Mouse (Mus musculus) embryonic facial prominence, embryonic 11.5 days (tissue): ENCODE data around the gene Frmd4a. TPM values are rescaled to one million over a fixed set of nuclear protein-coding genes. Genes with fewer than 3 reads are reported as not detected.

Experiments used
- ATAC-seq: fragments of 200-750 bp; cut with Nextera tagmentation; replicated peaks from 2 replicates; pipeline ENCODE4 v1.8.0; 2017; ENCODE audit warnings: low read depth; ENCODE audit not compliant: insufficient number of reproducible peaks, low FRiP score, low TSS enrichment
- DNase-seq: peaks from one replicate; pipeline ENCODE4 v3.0.0-alpha.2; 2015; ENCODE audit warnings: low spot score
- H3K27ac ChIP-seq: fragments of 300-500 bp; sonication (generic); replicated peaks from 2 replicates; pipeline ENCODE4 v1.5.1; 2014; ENCODE audit warnings: mild to moderate bottlenecking, low read depth, low read length, control low read depth
- H3K27me3 ChIP-seq: fragments of 300-500 bp; sonication (generic); 2 replicates; pipeline ENCODE4 v1.6.1; 2014; ENCODE audit warnings: mild to moderate bottlenecking, low read length, moderate library complexity, mixed read lengths; ENCODE audit not compliant: control insufficient read depth, insufficient read depth
- H3K36me3 ChIP-seq: fragments of 300-500 bp; sonication (generic); replicated peaks from 2 replicates; pipeline ENCODE4 v1.6.1; 2014; ENCODE audit warnings: low read depth, mild to moderate bottlenecking, low read length, moderate library complexity, mixed read lengths; ENCODE audit not compliant: control insufficient read depth, insufficient read depth
- H3K4me1 ChIP-seq: fragments of 300-500 bp; sonication (generic); 2 replicates; pipeline ENCODE4 v1.6.1; 2014; ENCODE audit warnings: low read length, mixed read lengths; ENCODE audit not compliant: control insufficient read depth, insufficient read depth
- H3K4me2 ChIP-seq: fragments of 300-500 bp; sonication (generic); 2 replicates; pipeline ENCODE4 v1.6.1; 2014; ENCODE audit warnings: low read depth, mild to moderate bottlenecking, control low read depth, low read length, moderate library complexity
- H3K4me3 ChIP-seq: fragments of 300-500 bp; sonication (generic); 2 replicates; pipeline ENCODE4 v1.5.1; 2014; ENCODE audit warnings: low read depth, low read length, control low read depth
- H3K9ac ChIP-seq: fragments of 300-500 bp; sonication (generic); replicated peaks from 2 replicates; pipeline ENCODE4 v1.6.1; 2014; ENCODE audit warnings: mild to moderate bottlenecking, control low read depth, low read length
- H3K9me3 ChIP-seq: fragments of 300-500 bp; sonication (generic); replicated peaks from 2 replicates; pipeline ENCODE4 v1.6.1; 2016; ENCODE audit warnings: mild to moderate bottlenecking, low read length, inconsistent platforms, mixed read lengths; ENCODE audit not compliant: control insufficient read depth
- WGBS: fragments of 180-500 bp; shearing (Covaris S2); extraction: QIAGEN DNeasy Blood & Tissue Kit; methylation state at CpG from one replicate; pipeline ENCODE4 v1.1.7; 2014; 5-methylcytosine and 5-hydroxymethylcytosine counted together
- polyA plus RNA-seq: library from polyadenylated mRNA; unstranded; fragments of >200 nt; fragmentation: Nextera tagmentation; extraction: Ambion mirVana; gene quantifications from 2 replicates; pipeline ENCODE4 v1.2.1, GENCODE M21; 2014

Frmd4a gene
- polyA plus RNA-seq, 1 experiment from 2014 or later = 38.5 TPM

DNA sequence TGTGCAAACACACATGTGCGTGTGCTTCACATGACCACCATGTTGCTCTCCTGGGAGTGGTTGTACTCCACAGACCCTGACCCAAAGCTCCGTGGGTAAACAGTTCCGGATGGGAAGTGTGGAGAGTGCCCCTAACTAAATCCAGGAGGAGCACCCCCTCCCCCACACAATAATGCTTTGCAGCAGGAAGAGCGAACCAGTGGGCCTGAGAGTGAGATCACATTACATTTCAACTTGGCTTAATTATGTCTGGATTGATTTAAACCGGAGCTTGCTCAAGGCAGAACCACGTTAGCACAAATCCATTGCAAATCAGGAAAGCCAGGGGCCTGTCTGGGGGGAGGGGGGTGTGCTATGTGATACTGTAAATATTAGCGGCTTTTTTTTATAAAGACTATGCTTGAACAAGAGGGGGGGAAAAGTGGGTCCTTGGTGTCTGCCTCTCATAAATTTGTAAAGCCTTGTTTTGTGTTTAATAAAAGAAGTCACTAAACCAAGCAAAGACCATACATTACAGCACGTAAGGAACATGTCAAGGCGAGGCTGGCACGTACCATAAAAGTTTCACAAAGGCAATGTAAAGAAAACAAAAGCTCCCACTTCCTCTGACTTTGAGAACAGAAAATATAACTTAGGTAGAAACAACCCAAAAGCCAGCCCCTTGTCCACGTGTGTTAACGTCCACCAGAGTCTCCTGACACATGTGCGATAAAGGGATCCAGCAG, 570.3 kb downstream of the Frmd4a start:
- no peak overlapping the region for H3K4me2 ChIP-seq
- no peaks in the 10 kb centered on the region for H3K27me3 ChIP-seq
- H3K4me3 ChIP-seq = no peak overlapping the region
- no peaks in the 10 kb centered on the region for H3K9me3 ChIP-seq
- H3K36me3 ChIP-seq = peaks cover 17% of the 10 kb centered on the region
- DNase-seq = peak; percentile 94
- ATAC-seq = peak; percentile 92
- H3K4me1 ChIP-seq = no peaks in the 10 kb centered on the region; the same call in 1 of the 2 replicates
- H3K27ac ChIP-seq = peak overlapping the region; percentile 80
- H3K9ac ChIP-seq = no peak overlapping the region
- 24% methylated on average over 13 of the region's 13 CpGs for WGBS

DNA sequence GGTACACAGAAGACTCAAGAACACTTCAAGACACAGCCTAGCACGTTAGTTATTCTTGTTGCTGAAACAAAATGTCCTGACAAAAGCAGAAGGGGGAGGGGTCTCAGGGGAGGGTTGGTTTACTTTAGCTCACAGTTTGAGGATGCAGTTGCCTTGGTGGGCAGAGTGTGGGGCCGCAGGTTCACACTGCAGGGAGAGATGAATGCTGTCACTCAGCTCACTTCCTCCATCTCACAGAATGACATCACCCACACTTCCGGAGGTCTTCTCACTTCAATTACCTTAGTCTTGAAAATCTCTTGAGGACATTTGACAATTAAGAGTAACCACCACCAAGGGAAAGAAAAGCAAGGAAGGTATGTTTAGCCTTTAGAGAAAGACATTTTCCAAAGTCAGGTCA, 574.1 kb downstream of the Frmd4a start:
- Histone ChIP-seq H3K4me2 (no peak overlapping the region), H3K9me3 (no peaks in the 10 kb centered on the region), H3K27ac (no peak overlapping the region), H3K9ac (no peak overlapping the region), H3K4me3 (no peak overlapping the region), H3K4me1 (no peaks in the 10 kb centered on the region; the same call in 1 of the 2 replicates), H3K36me3 (peaks cover 27% of the 10 kb centered on the region), H3K27me3 (no peaks in the 10 kb centered on the region)
- ATAC-seq = no peak
- DNase-seq = no peak
- 80% methylated on average over 3 of the region's 3 CpGs for WGBS

DNA sequence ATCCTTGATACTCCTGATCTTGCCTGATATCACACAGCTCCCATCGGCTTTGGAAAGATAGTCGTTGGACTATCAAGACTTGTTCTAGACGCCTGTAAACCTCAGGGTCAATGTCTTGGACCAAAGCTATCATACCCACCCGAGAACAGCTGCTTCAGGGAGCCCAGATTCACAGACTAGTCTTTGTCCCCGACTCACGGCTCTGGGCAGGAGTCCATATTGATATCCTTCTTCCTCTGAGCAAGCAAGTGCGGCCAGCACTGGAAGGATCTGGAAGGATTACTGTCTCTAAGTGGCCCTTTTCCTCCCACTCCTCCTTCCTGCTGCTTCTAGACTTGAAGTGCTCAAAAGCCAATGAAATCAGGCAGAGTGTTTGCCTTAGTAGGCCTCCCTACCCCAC, 575.1 kb downstream of the Frmd4a start:
- Histone ChIP-seq H3K36me3 (peaks cover 27% of the 10 kb centered on the region), H3K27ac (no peak overlapping the region), H3K4me2 (no peak overlapping the region), H3K9ac (no peak overlapping the region), H3K27me3 (no peaks in the 10 kb centered on the region), H3K4me3 (no peak overlapping the region), H3K4me1 (no peaks in the 10 kb centered on the region), H3K9me3 (no peaks in the 10 kb centered on the region)
- 91% methylated on average over 7 of the region's 7 CpGs for WGBS
- DNase-seq = no peak
- no peak for ATAC-seq

DNA sequence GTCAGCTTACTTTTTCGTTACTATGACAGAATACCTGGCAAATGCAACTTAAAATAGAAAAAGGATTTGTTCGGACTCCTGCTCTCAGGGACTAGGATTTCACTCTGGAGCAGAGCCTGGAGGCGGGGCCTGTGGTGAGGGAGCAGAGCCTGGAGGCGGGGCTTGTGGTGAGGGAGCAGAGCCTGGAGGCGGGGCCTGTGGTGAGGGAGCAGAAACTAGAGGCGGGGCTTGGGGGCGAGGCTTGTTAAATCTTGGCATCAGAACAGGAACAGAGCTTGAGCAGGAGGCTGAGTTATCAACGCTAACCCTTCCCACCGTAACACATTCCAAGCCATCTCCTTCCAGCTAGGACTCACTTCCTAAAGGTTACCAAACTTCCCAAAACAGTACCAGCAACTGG, 575.9 kb downstream of the Frmd4a start:
- Histone ChIP-seq H3K27ac (no peak overlapping the region), H3K4me2 (no peak overlapping the region), H3K9me3 (no peaks in the 10 kb centered on the region), H3K36me3 (peaks cover 27% of the 10 kb centered on the region), H3K9ac (no peak overlapping the region), H3K4me3 (no peak overlapping the region), H3K27me3 (no peaks in the 10 kb centered on the region), H3K4me1 (no peaks in the 10 kb centered on the region)
- DNase-seq (peak; percentile 59), ATAC-seq (no peak; the same call in 1 of the 2 replicates)
- 40% methylated on average over 9 of the region's 9 CpGs for WGBS

DNA sequence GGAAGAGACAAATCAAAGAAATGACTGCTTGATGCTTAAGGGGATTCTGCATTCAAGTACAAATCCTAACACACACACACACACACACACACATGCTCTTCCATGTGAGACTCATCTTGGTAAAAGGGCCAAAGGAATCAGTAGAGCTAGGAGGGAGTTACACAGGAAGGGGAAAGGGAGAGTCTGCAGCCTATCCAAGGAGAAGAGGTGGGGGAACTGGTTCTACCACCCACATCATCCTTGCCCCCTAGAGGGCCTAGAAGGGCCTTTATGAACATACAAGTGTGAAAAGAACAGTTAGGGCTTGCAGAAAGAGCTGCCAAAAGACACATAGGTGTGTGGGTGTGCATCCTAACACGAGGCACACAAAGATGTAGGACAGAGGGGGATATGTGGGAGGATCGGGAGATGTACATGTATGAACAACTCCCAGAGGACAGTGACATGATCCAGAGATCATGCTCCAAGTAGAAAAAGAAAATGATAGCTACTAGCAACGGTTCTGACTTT, 576.4 kb downstream of the Frmd4a start:
- no peak overlapping the region for H3K9ac ChIP-seq
- peaks cover 27% of the 10 kb centered on the region for H3K36me3 ChIP-seq
- 84% methylated on average over 3 of the region's 3 CpGs for WGBS

DNA sequence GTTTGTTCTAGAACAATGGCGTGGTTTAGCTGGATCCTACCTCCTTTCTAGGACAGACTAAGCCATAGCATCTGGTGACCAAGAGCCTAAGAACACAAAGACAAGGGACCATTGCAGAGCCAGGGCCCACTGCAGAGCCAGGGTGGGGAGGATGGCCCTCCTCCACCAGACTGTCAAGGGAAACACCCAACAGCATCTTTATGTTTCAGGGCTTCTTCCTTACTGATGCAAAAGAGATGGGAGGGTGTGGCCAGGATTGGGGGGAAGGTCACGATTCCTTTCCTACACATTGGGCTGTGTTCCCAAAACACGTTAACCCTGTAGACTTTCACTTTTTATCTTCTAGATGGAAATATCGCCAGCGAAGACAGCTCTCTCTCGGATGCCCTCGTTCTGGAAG, 579.5 kb downstream of the Frmd4a start:
- no peak overlapping the region for H3K9ac ChIP-seq
- no peak overlapping the region for H3K4me3 ChIP-seq
- no peaks in the 10 kb centered on the region for H3K27me3 ChIP-seq
- H3K9me3 ChIP-seq = no peaks in the 10 kb centered on the region
- no peaks in the 10 kb centered on the region; the same call in 1 of the 2 replicates for H3K4me1 ChIP-seq
- ATAC-seq (no peak), DNase-seq (no peak)
- peaks cover 20% of the 10 kb centered on the region for H3K36me3 ChIP-seq
- 92% methylated on average over 7 of the region's 7 CpGs for WGBS
- no peak overlapping the region for H3K27ac ChIP-seq
- H3K4me2 ChIP-seq = no peak overlapping the region

More for the DNA sequence above, 576.4 kb downstream of the Frmd4a start:
- no peak for ATAC-seq
- DNase-seq = no peak
- no peak overlapping the region for H3K27ac ChIP-seq
- no peak overlapping the region for H3K4me2 ChIP-seq
- no peaks in the 10 kb centered on the region for H3K9me3 ChIP-seq
- H3K4me3 ChIP-seq = no peak overlapping the region
- no peaks in the 10 kb centered on the region for H3K27me3 ChIP-seq
- no peaks in the 10 kb centered on the region for H3K4me1 ChIP-seq

DNA sequence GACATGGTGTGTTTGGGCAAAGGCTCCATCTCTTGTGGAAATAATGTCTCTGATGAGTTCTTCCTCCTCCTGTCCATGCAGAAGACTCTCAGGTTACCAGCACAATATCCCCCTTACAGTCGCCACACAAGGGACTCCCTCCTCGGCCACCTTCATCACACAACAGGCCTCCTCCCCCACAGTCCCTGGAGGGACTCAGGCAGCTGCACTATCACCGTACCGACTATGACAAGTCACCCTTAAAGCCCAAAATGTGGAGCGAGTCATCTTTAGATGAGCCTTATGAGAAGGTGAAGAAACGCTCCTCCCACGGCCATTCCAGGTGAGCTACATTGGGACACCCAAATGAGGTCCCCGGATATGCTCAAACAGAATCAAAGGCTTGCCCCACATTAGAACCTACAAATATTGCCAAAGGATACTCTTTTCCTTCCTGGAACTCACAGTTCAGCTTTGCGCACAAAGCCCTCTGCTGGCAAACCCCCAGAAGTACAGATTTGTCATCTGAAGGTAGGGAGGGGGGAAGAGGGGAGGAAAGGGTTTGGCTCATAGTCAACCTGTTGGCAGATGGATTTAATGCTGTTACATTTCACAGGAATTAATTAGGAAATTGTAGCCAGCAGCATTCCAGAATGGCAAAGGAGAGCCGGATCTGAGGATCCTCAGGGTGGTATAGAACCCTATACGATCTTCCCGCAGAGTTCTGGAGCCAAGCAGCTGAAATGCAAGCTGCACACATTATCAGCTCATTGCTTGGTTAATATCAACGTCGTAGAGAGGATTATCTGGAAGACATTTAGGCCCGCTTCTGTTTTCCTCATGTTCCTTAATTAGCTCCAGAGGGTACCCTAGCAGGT, 583.7 kb downstream of the Frmd4a start:
- no peaks in the 10 kb centered on the region; the same call in 1 of the 2 replicates for H3K4me1 ChIP-seq
- WGBS = 47% methylated on average over 15 of the region's 15 CpGs
- no peaks in the 10 kb centered on the region for H3K27me3 ChIP-seq
- DNase-seq (peak; percentile 71), ATAC-seq (no peak)
- H3K9ac ChIP-seq = no peak overlapping the region
- peaks cover 15% of the 10 kb centered on the region for H3K36me3 ChIP-seq
- H3K9me3 ChIP-seq = no peaks in the 10 kb centered on the region
- no peak overlapping the region for H3K4me3 ChIP-seq
- 0 out of 2 replicates have a peak overlapping the region, but pooled peaks have one; percentile 9 for H3K27ac ChIP-seq
- H3K4me2 ChIP-seq = no peak overlapping the region
